Mouse (Mus musculus): ENCODE results near the gene Atp5l. TPM values are rescaled to one million over a fixed set of nuclear protein-coding genes. Genes with fewer than 3 reads are reported as not detected.

Atp5l gene
- polyA plus RNA-seq, 1 experiment from 2014 or later: 1,071 TPM

DNA sequence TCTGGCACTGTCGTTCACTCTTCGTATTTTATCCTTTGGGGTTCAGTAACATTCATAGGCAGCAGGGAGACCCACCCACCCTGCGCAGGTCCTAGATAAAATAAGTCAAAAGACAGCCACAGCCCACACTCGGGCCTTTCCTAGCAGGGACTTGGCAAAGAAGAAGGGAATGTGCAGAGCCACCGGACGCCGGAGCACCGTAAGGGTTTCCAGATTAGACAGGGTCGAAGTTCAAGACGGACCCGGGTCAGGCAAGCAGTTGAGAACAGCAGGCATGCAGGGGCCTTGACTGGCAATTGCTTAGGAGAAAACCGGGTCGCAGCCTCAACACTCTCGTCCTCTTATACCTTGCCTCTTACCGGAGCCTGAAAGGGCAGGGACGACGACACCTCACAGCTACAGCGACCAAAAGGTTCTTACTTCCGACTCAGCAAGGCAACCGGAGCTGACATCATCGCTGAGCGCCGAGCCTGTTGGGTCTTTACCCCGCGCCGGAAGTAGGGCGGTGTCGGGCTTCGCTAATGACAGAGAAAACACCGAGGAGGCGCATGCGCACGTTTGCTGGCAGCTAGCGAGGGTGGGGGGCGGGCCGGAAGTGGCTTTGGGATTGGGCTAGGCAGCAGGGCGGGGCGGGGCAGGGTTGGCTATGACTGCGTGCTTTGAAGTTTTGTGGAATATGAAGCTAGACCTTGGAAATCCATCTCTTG, 44.7 kb upstream of the Atp5l start, which contains the start of gene Ube4a:
Ube4a (minus strand) TSS at position 475 of the 707 bp plus-strand sequence.
- under 1% methylated on average over 39 of the region's 39 CpGs for WGBS
- peak within 1 kb of the TSS; percentile 84 for H3K4me3 ChIP-seq (ENCODE audit: low read depth, low read length)
- TF ChIP-seq CTCF (IDR thresholded peaks at IDR 0.05; ENCODE audit: low read depth) (no peak), EP300 (optimal IDR thresholded peaks at IDR 0.05) (no peak)
- H3K4me2 ChIP-seq (replicated peaks; ENCODE audit: low read depth): peak within 1 kb of the TSS; percentile 83
- ATAC-seq (ENCODE audit: low FRiP score, low TSS enrichment) (peak; percentile 97), DNase-seq (ENCODE audit: low spot score) (peak; percentile 100)
- H3K27me3 ChIP-seq (ENCODE audit: control insufficient read depth, insufficient read depth, low read length): no peaks in the 10 kb centered on the region
- H3K27ac ChIP-seq (replicated peaks): peak within 1 kb of the TSS; percentile 89
- H3K9me3 ChIP-seq (ENCODE audit: control insufficient read depth, low read length): no peaks in the 10 kb centered on the region
- peak within 1 kb of the TSS; percentile 84 for H3K9ac ChIP-seq (ENCODE audit: low read length)
- H3K4me1 ChIP-seq (replicated peaks; ENCODE audit: control insufficient read depth, insufficient read depth): no peaks in the 10 kb centered on the region; the same call in 1 of the 2 replicates
- H3K36me3 ChIP-seq (ENCODE audit: control insufficient read depth, insufficient read depth, low read length): peaks cover 5% of the 10 kb centered on the region

DNA sequence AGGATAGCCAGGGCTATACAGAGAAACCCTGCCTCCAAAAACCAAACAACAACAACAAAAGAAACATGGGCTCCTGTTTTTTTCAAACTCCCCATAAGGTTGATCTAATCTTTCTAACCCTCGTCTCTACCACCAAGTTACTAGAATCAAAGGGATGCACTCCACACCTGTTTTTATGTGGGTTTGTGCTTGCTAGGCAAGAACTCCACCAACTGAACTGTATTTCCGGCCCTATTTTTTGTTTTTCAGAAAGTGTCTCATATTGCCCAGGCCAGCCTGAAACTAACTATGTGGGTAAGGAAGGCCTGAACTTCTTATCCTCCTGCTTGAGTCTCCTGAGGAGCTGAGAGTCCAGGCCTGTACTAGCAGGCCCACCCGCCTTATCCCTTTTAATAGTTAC, 33.9 kb upstream of the Atp5l start:
- H3K27ac ChIP-seq (replicated peaks): no peak overlapping the region
- H3K4me2 ChIP-seq (replicated peaks; ENCODE audit: low read depth): no peak overlapping the region
- no peak overlapping the region for H3K4me3 ChIP-seq (ENCODE audit: low read depth, low read length)
- DNase-seq (ENCODE audit: low spot score): no peak
- H3K9ac ChIP-seq (ENCODE audit: low read length): no peak overlapping the region
- peaks cover 16% of the 10 kb centered on the region for H3K36me3 ChIP-seq (ENCODE audit: control insufficient read depth, insufficient read depth, low read length)
- H3K27me3 ChIP-seq (ENCODE audit: control insufficient read depth, insufficient read depth, low read length): no peaks in the 10 kb centered on the region
- ATAC-seq (ENCODE audit: low FRiP score, low TSS enrichment): no peak
- H3K4me1 ChIP-seq (replicated peaks; ENCODE audit: control insufficient read depth, insufficient read depth): no peaks in the 10 kb centered on the region
- TF ChIP-seq EP300 (optimal IDR thresholded peaks at IDR 0.05) (no peak), CTCF (IDR thresholded peaks at IDR 0.05; ENCODE audit: low read depth) (no peak)
- 93% methylated on average over 3 of the region's 3 CpGs for WGBS
- H3K9me3 ChIP-seq (ENCODE audit: control insufficient read depth, low read length): no peaks in the 10 kb centered on the region

DNA sequence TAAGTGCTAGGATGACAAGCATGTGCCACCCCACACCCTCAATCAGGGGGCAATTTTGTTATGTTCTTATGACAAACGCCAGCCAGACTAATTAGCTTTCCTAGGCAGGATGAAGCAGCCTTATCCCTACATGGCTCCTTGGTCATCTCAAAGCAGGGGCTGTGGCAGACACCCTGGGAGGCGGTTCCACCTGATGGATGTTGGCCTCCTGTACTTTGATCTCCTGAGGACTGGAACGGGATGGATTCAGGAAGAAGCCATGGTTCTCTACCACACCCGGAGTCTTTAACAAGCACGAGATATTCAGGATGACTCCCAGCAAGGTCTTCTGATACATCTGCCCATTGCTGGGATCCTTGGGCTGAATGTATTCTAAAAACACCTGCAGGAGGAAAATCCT, 27.3 kb upstream of the Atp5l start:
- H3K27me3 ChIP-seq (ENCODE audit: control insufficient read depth, insufficient read depth, low read length): no peaks in the 10 kb centered on the region
- peaks cover 29% of the 10 kb centered on the region for H3K36me3 ChIP-seq (ENCODE audit: control insufficient read depth, insufficient read depth, low read length)
- no peak for DNase-seq (ENCODE audit: low spot score)
- H3K9me3 ChIP-seq (ENCODE audit: control insufficient read depth, low read length): no peaks in the 10 kb centered on the region
- no peak overlapping the region for H3K4me2 ChIP-seq (replicated peaks; ENCODE audit: low read depth)
- no peak overlapping the region for H3K4me3 ChIP-seq (ENCODE audit: low read depth, low read length)
- no peak for ATAC-seq (ENCODE audit: low FRiP score, low TSS enrichment)
- no peak overlapping the region for H3K27ac ChIP-seq (replicated peaks)
- no peak for TF ChIP-seq CTCF (IDR thresholded peaks at IDR 0.05; ENCODE audit: low read depth)
- TF ChIP-seq EP300 (optimal IDR thresholded peaks at IDR 0.05): no peak
- WGBS: 91% methylated on average over 5 of the region's 5 CpGs
- H3K9ac ChIP-seq (ENCODE audit: low read length): no peak overlapping the region
- H3K4me1 ChIP-seq (replicated peaks; ENCODE audit: control insufficient read depth, insufficient read depth): no peaks in the 10 kb centered on the region

DNA sequence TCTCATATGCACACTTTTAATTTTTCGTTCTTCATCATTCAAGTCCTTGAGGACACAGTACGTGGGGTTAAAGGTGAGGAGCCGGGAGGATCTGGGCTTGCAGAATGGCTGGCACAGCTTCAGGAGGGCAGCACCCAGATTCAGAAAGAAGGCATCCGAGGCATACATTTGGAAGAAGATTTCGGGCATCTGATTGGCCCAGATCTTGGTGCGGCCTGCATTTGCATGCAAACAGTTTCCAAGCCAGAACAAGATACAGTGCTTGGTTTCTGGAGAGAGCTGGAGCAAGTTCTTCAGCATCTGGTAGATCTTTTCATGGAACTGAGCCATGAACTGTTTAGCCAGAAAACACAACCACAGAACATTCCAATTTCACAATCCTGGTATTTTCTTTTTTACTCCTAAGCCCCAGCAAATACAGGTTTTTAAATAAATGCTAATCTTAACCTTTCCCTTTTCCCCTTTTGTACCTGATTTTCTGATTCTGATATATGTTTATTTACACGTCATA, 25.7 kb upstream of the Atp5l start:
- no peak overlapping the region for H3K4me2 ChIP-seq (replicated peaks; ENCODE audit: low read depth)
- H3K9me3 ChIP-seq (ENCODE audit: control insufficient read depth, low read length): no peaks in the 10 kb centered on the region
- no peak overlapping the region for H3K9ac ChIP-seq (ENCODE audit: low read length)
- TF ChIP-seq CTCF (IDR thresholded peaks at IDR 0.05; ENCODE audit: low read depth) (no peak), EP300 (optimal IDR thresholded peaks at IDR 0.05) (no peak)
- WGBS: 85% methylated on average over 7 of the region's 7 CpGs
- H3K4me3 ChIP-seq (ENCODE audit: low read depth, low read length): no peak overlapping the region
- H3K4me1 ChIP-seq (replicated peaks; ENCODE audit: control insufficient read depth, insufficient read depth): no peaks in the 10 kb centered on the region
- no peak overlapping the region for H3K27ac ChIP-seq (replicated peaks)
- no peak for ATAC-seq (ENCODE audit: low FRiP score, low TSS enrichment)
- peaks cover 34% of the 10 kb centered on the region for H3K36me3 ChIP-seq (ENCODE audit: control insufficient read depth, insufficient read depth, low read length)
- no peak for DNase-seq (ENCODE audit: low spot score)
- H3K27me3 ChIP-seq (ENCODE audit: control insufficient read depth, insufficient read depth, low read length): no peaks in the 10 kb centered on the region

DNA sequence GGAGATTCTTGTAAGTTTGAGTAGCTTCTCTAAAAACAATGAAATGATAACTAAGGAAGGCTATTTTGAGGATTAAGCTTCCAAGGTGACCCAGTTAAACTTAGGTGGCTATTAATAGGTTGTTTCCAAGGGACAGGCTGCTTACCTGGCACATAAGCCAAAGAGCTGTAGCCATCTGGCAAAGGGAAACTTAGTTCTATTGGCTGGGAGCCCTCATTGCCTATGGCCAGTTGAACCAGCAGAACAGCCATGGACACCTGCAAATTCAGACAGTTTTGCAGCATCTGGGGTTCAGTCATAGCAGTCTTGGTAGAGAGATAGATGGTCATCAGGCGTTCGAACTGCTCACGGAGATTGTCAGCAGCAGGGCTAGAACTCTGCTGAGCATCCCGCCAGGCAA, 21.9 kb upstream of the Atp5l start:
- H3K4me1 ChIP-seq (replicated peaks; ENCODE audit: control insufficient read depth, insufficient read depth): no peaks in the 10 kb centered on the region
- peaks cover 37% of the 10 kb centered on the region for H3K36me3 ChIP-seq (ENCODE audit: control insufficient read depth, insufficient read depth, low read length)
- H3K4me3 ChIP-seq (ENCODE audit: low read depth, low read length): no peak overlapping the region
- no peaks in the 10 kb centered on the region for H3K9me3 ChIP-seq (ENCODE audit: control insufficient read depth, low read length)
- H3K27ac ChIP-seq (replicated peaks): no peak overlapping the region
- no peak overlapping the region for H3K9ac ChIP-seq (ENCODE audit: low read length)
- ATAC-seq (ENCODE audit: low FRiP score, low TSS enrichment) (no peak), DNase-seq (ENCODE audit: low spot score) (no peak)
- TF ChIP-seq EP300 (optimal IDR thresholded peaks at IDR 0.05): no peak
- TF ChIP-seq CTCF (IDR thresholded peaks at IDR 0.05; ENCODE audit: low read depth): no peak
- H3K4me2 ChIP-seq (replicated peaks; ENCODE audit: low read depth): no peak overlapping the region
- no peaks in the 10 kb centered on the region for H3K27me3 ChIP-seq (ENCODE audit: control insufficient read depth, insufficient read depth, low read length)
- WGBS: 95% methylated on average over 4 of the region's 4 CpGs

DNA sequence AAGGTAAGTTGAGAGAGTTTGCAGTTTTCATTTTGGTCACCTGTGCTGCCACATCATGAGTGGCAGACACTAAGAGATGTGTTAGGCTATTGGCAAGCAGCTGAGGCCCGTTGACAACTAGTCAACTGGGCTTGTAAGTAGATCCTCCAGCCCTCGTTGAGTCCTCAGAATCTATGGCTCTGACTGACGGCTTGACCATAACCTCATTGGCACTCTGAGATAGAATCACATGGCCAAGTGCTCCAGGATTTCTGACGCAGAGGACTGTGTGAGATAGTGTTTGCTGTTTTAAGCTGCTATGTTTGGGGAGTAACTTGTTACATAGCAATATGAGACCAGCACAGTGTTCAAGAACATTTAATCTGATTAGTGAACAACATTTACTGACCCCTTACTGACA, 21.2 kb upstream of the Atp5l start:
- DNase-seq (ENCODE audit: low spot score) (no peak), ATAC-seq (ENCODE audit: low FRiP score, low TSS enrichment) (no peak)
- WGBS: 82% methylated on average over 4 of the region's 4 CpGs
- Histone ChIP-seq H3K9me3 (ENCODE audit: control insufficient read depth, low read length) (no peaks in the 10 kb centered on the region), H3K4me1 (replicated peaks; ENCODE audit: control insufficient read depth, insufficient read depth) (no peaks in the 10 kb centered on the region), H3K27me3 (ENCODE audit: control insufficient read depth, insufficient read depth, low read length) (no peaks in the 10 kb centered on the region), H3K27ac (replicated peaks) (no peak overlapping the region), H3K9ac (ENCODE audit: low read length) (no peak overlapping the region), H3K36me3 (ENCODE audit: control insufficient read depth, insufficient read depth, low read length) (peaks cover 32% of the 10 kb centered on the region), H3K4me2 (replicated peaks; ENCODE audit: low read depth) (no peak overlapping the region), H3K4me3 (ENCODE audit: low read depth, low read length) (no peak overlapping the region)
- TF ChIP-seq EP300 (optimal IDR thresholded peaks at IDR 0.05): no peak
- no peak for TF ChIP-seq CTCF (IDR thresholded peaks at IDR 0.05; ENCODE audit: low read depth)

Measured in stomach, postnatal 0 days (tissue).